In the genomic region with DNA sequence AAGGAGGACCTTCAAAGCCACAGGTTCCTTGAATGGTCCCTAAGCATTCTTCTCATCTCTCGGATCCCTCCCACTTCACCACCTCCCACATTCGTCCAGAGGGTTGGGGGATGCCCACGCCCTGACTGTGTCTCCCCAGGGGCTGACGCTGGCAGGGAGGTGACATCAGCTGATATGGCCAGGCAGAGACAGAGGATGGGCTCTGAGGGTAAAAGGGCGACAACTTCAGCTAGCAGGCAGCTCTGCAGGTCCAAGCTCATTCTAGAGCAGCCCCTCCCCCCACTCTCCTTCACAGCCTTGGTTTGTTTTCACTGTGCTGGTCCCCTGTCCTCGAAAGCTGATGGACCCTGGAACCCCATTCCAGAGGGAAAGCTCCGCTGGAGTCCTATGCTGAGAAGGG, we compare ENCODE assay signal across 15 mouse cellular contexts. TPM values are rescaled to one million over a fixed set of nuclear protein-coding genes. Genes with fewer than 3 reads are reported as not detected.
DNase-seq lines count a peak whose midpoint lies in the region; ATAC-seq and TF ChIP-seq lines count a peak whose summit lies in the region.
"Had no signal": no experiment of that assay in that cellular context is flagged by ENCODE, and none has a peak within 500 bp of the region (broad histone marks: within the 10 kb centered on the region; RNA-seq: fewer than 3 reads in every experiment).

No protein-coding gene starts in this region.

- no peaks in the 10 kb centered on the region for H3K27me3 ChIP-seq in kidney, embryonic 14.5 days (ENCODE audit: control insufficient read depth, insufficient read depth, low read length)
- H3K27me3 ChIP-seq: neural tube, embryonic 13.5 days had no signal

- no peaks in the 10 kb centered on the region for H3K36me3 ChIP-seq in kidney, embryonic 14.5 days (ENCODE audit: control insufficient read depth, insufficient read depth, low read length)
- H3K36me3 ChIP-seq: limb, embryonic 15.5 days; neural tube, embryonic 13.5 days had no signal

- no peak overlapping the region for H3K4me3 ChIP-seq in kidney, embryonic 14.5 days (ENCODE audit: low read length)
- no peak overlapping the region for H3K4me3 ChIP-seq in layer of hippocampus, adult 2 months
- H3K4me3 ChIP-seq: erythroblast, embryonic 14.5 days; left cerebral cortex, adult 2 months; limb, embryonic 15.5 days; neural tube, embryonic 13.5 days had no signal

- peak; percentile 94 for DNase-seq in heart, adult 11 months
- DNase-seq in heart, postnatal 14 days: no peak
- DNase-seq in kidney, postnatal 4 days: peak; percentile 39 to 45
- peak; percentile 60 for DNase-seq in ZHBTc4 (ENCODE audit: low read depth, low spot score)
- DNase-seq in layer of hippocampus, adult 2 months (ENCODE audit: low spot score in 2 of 2): no peak
- DNase-seq in layer of hippocampus, adult 18-20 months (ENCODE audit: low spot score in 2 of 2): no peak
- DNase-seq: adrenal gland, postnatal 10 days; cerebellum, adult 9-10 months; thymus, postnatal 4 days had no signal

- 43% methylated on average over 7 of the region's 7 CpGs for WGBS in kidney, embryonic 14.5 days

- intact Hi-C loops in heart, postnatal 14 days (cut with DNase I): no loop called here

- TF ChIP-seq CTCF in layer of hippocampus, adult 2 months (conservative IDR thresholded peaks at IDR 0.05): no peak

- H3K9ac ChIP-seq in kidney, embryonic 14.5 days (ENCODE audit: low read depth, low read length): no peak overlapping the region
- H3K9ac ChIP-seq: limb, embryonic 15.5 days; neural tube, embryonic 13.5 days had no signal

- no peak for ATAC-seq in kidney, embryonic 14.5 days (ENCODE audit: low FRiP score, low TSS enrichment)
- ATAC-seq: midbrain, embryonic 16.5 days had no signal

- no peak overlapping the region for H3K4me2 ChIP-seq in kidney, embryonic 14.5 days (replicated peaks; ENCODE audit: low read depth, low read length)
- H3K4me2 ChIP-seq: limb, embryonic 15.5 days; neural tube, embryonic 13.5 days had no signal

- no peak overlapping the region for H3K27ac ChIP-seq in kidney, embryonic 14.5 days (ENCODE audit: low read depth, low read length)
- H3K27ac ChIP-seq in layer of hippocampus, adult 2 months: no peak overlapping the region
- H3K27ac ChIP-seq: left cerebral cortex, adult 2 months; limb, embryonic 15.5 days; neural tube, embryonic 13.5 days had no signal

- peaks cover 13% of the 10 kb centered on the region for H3K4me1 ChIP-seq in kidney, embryonic 14.5 days (ENCODE audit: control insufficient read depth, insufficient read depth, low read length)

- no peaks in the 10 kb centered on the region for H3K9me3 ChIP-seq in kidney, embryonic 14.5 days (ENCODE audit: control insufficient read depth, low read length)
- H3K9me3 ChIP-seq: limb, embryonic 15.5 days; neural tube, embryonic 13.5 days had no signal

RNA-seq across cellular contexts. Expression of a gene that starts 41.3 kb away (rescaled TPM):
- total RNA-seq in heart, postnatal 14 days (2021): under 1 TPM; 0.14 to 0.37 TPM
- not detected in 2 replicates for polyA plus RNA-seq in kidney, embryonic 14.5 days (2014; fragmentation: Nextera tagmentation; extraction: Ambion mirVana)
- 1 to 10 TPM in 1 of 2 experiments, under 1 TPM in 1; 0.92 to 1.7 TPM for total RNA-seq in layer of hippocampus, adult 2 months (2021)
- total RNA-seq in layer of hippocampus, adult 18-20 months (2021): 1 to 10 TPM; 1.8 to 2.7 TPM
- polyA plus RNA-seq: erythroblast, embryonic 14.5 days; neural tube, embryonic 13.5 days had no signal

Comparison
In these comparisons a context has a peak if more than half of its experiments do, and no peak if none do; other contexts are left out.
1. DNase-seq: peak in heart, adult 11 months (single experiment), kidney, postnatal 4 days (2 of 2) and ZHBTc4 (single experiment); none in heart, postnatal 14 days (0 of 2), layer of hippocampus, adult 2 months (0 of 2) and layer of hippocampus, adult 18-20 months (0 of 2).